Mouse (Mus musculus) gonadal fat pad, adult 2 months (tissue): Measurements from ENCODE around the gene Fam92b. TPM values are rescaled to one million over a fixed set of nuclear protein-coding genes. Genes with fewer than 3 reads are reported as not detected.

Source experiments
- DNase-seq: peaks from one replicate; pipeline ENCODE4 v3.0.0-alpha.2; 2012; ENCODE audit warnings: low read depth
- polyA plus RNA-seq: library from polyadenylated mRNA; depleted of rRNA; stranded (reverse); fragments of >200 nt; gene quantifications from 2 replicates; pipeline ENCODE4 v1.2.3, GENCODE M21; 2012

The Fam92b gene
- polyA plus RNA-seq, 1 experiment, result 0.88 TPM

DNA sequence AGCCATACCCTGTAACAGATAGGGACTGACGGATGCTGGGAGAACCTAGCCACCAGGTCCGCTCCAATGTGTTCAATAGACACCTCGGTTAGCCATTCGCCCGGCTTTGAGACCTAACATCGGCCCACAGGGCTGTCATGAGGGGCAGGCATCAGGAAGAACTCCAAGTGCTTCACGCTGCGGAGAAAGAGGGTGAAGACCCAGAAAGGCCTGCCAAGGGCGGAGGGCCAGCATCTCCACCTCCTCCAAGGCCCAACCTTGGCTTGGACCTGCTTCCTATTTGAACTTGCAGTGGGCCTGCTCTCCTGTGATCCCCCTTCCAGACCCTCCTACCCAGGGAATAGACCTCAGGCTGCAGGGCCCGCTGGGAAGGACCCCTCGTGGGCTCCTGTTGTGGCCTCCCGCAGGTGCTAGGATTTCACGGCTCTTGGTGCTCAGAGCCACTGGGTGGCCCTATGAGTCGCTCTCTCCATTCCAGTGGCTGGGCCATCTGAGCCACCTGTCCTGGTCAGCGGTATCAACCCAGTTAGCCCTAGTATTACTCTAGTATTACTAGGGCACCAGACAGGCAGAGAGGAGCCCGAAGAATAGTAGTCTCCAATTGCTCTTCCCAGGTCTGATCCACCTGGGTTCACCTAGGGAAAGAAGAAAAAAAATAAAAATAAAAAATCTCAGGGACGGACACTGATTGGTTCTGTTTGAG is 13.0 kb upstream of the Fam92b start:
- no peak for DNase-seq

DNA sequence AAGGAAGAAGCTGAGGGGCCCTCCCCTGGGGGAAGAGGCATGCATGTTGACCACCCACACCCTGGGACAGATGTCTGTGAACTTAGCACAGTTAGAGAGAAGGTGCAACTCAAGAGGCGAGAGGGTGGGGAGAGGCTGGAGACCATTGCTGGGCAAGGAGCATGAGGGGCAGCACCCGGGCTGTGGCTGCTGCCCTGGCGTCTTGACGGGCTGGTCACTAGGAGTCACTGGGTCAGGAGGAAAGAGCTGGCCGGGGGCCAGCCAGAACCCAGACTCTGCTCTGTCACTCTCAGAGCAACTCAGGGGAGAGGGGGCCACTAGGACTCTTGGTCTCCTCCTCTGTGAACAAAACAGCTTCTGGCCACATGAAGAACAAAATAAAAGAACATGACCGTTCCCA is 12.2 kb upstream of the Fam92b start:
- no peak for DNase-seq

DNA sequence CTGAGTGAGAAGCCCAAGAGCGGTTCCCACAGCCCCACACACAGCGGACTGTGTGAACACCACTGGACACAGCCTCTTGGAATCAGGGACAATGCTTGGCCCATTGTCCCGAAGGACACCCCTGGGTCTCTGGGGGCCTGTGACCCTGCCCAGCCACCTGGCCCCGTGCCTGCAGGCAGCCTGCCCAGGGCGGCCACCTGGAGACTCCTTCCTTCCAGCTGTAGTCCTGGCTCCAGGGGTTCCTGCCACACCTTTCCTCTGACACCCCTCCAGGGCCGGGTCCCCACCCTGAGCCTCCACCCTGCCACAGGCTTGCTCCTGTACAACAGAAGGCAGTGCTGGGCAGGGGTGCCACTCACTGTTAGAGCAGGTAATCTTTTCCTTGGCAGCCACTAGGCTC is 11.2 kb upstream of the Fam92b start:
- DNase-seq, result no peak

DNA sequence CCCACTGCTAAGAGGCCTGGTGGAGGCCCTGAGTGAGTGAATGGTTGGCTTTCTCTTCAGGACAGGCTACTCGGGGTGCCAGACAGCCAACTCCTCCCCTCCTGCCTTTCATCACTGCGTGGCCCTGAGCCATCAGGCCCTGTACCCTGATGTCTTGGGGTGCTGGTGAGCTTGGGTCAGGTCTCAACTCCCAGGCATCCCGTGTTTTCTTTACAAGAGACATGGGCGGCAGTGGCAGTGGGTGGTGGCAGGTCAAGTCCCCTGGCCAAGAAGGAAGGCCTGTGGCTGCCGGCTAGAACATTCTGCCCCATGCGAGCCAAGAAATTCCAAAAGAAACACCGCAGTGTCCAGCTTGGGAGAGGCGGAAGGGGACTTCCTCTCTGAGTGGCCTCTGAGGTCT is 9.2 kb upstream of the Fam92b start:
- DNase-seq, result peak; percentile 45

DNA sequence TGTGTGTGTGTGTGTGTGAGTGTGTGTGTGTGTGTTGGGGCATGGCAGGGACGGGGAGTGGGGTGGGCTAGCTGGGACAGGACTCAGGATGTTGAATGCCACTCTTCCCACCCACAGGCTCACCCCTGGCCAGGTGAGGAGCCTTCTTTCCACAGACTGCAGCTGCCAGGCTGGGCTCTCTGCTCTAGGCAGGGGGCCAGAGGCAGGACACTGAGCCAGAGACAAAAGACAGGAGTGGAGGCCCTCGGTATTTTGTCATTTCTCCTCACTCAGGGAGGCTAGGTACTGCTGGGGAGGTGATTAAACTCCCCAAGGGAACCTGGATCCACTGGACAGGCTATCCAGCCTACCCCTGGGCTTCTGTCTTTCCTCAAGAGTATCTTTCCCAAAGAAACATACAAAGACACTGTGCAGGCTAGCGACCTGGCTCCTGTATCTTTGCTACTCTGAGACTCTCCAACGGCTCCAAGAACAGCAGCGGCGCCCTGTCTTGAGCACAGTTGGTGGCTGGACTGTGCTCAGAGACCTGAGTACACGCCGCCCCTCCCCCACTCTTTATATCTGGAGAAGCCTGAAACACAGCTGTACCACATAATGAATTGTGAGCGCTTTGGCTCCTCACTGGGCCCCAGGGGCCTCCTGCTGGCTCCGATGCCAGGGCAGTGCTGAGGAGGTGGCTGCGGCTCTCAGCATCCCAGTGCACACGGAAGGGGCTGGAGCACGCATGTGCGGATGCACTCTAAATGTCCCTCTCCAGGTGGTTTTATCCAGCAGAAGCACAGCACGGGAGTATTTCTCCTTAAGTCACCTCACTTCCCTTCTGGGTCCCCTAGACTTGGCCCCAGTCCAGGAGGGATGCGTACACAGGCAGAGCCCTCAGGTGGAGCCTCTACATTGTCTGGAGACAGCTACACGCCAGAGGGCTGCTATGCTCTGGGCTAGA is 7.9 kb upstream of the Fam92b start:
- DNase-seq, result no peak

DNA sequence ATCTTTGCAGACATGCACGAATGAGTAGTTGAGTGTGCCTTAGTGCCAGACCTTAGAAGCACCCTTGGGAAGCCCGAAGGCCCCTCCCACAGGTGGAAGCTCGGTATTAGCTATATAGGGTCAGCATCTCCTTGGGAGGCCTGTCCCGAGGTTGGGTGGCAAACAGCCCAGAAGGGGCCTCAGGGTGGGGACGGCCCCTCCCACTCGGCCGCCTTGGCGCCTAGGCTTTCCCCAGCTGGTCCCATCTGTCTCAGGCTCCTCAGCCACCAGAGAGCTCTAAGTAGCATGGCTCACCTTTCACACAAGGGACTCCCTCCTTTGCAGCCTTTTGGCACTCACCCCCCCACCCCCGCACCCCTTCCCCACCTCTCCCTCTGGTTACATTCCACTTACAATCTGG is 7.1 kb upstream of the Fam92b start:
- DNase-seq, result no peak

DNA sequence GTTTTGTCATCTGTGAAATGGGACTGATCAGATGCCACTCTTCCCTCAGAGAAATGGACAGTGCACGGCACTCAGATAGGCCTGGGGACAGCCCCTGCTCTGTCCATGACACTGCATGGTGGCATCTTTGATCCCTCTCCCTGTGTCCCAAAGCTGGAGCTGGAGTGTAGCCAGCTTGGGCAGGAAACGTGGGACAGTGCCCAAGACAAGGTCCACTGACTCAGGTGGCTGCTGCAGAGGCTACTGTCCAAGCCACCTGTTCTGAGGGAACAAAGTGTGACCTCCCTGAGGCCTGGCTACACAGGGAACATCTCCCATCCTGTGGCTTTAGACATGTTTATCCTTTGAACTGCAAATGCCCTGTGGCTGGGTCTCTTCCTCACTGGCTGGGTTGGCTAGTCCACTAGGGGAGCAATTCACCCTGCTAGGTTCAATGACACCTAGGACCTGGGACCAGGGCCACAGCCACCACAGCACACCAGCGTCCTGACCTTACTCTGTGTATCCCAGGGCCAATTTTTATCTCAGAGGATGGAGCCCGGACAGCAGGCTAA is 4.7 kb upstream of the Fam92b start:
- DNase-seq, result no peak

DNA sequence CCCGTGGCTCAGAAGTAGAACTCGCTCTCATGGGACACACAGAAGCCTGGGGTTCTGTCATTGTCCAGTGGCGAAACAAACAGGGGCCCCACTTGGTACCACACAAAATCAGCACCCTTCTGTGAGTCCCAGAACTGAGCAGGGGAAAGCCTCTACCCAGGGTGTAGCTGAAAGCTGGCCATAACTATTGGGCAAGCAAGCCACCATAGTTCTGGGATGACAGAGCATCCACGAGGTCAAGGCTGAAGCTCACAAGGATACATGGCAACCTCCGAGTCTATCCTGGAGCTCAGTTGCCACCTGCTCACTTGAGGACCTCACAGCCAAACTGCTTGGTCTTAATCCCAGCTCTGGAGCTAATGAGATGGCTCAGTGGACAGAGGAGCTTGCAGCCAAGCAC is 4.0 kb upstream of the Fam92b start:
- DNase-seq, result no peak

DNA sequence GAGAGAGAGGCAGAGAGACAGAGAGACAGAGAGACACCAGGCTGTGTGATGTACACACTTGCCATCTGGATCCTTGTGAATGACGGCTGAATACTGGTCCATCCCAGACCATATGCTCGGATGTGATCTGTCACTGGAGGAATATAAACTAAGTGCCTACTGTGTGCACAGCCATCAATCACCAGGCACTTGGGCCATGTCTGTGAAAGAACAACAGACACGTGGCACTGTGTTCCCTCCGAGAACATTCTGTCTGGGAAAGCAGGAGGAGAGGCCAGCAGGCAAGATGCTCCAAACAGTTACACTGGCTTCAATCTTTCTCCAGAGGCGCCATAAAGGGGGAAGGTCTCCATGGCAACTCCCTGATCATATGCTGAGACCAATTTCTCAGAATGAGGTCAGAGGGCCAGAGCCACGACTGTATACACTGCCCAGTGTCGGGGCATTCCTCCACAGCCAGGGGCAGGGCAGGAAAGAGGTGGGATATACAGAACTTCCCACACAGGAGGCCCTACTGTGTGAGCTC is 3.2 kb upstream of the Fam92b start:
- DNase-seq, result no peak

DNA sequence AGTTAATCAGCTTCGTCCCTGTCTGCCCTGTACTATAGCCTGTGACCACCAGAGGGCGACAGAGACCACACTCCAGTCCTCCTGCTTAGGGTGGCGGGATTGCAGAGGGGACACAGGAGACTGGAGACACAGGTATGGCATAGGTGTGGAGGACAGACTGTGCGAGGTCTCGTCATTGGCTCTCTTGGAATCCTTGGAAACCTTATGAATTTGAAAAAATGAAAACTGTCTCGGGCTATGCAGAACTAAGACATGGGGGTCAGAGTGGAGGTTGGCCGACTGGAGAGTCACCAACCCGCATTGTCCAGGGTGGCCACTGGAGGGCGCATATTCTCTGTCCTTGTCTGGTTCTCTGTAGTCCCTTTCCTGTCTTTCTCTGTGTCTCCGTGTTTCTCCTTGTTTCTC is 1.8 kb upstream of the Fam92b start:
- no peak for DNase-seq

DNA sequence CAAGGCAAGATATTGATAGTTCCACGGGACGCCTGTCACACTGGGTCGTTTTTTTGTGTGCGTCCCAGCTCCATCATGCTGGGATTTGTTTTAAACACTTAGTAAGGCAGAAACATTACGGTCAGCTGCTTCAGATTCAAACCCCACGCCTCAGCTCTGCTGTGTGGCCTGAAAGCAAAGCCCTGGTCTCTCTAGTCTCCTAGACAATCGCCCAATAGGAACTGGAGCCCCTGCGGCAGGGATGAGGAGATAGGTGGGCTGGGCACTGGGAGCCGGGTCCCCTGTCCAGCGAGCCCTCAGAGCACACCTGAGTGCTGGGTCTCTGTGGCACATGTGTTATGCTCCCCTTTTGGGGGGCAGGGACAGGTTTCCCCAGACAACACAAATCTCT is 853 bp upstream of the Fam92b start:
- no peak for DNase-seq

DNA sequence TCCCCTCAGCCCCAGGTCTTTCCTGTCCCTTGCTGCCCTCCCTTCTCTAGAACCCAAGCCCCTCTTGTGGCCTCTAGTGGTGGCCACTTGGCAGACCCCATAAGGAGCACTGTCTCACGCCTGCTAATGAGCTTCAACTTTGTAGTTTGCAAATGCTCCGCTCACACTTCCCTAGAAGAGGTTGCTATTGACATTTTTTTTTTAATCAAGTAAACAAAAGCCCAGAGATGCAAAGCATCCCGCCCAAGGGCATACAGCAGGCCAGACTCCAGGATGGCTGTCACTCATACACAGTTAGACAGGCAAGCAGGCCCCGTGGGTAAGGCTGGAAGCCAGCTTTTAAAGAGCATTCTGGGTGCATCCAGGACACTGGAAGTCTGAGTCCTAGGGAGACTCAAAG is 661 bp downstream of the Fam92b start:
- no peak for DNase-seq

DNA sequence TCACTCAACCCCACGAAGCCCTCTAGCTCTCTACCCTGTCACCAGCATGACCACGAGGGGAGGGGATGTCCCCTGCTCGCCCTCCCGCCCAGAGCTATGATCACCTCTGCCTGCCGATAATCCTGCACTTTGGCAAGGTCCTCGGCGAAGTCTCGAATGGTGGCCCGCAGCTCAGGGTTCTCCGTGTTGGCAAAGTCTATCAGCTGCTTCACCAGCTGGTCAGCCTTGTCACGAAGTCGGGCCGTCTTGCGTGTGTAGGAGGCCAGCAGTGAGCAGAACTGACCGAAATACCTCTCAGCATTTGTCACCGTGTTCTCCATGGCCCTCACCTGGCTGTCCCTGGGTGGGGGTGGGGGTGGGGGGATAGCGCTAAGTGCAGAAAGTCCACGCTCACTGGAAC is 2.7 kb downstream of the Fam92b start:
- DNase-seq, result no peak

DNA sequence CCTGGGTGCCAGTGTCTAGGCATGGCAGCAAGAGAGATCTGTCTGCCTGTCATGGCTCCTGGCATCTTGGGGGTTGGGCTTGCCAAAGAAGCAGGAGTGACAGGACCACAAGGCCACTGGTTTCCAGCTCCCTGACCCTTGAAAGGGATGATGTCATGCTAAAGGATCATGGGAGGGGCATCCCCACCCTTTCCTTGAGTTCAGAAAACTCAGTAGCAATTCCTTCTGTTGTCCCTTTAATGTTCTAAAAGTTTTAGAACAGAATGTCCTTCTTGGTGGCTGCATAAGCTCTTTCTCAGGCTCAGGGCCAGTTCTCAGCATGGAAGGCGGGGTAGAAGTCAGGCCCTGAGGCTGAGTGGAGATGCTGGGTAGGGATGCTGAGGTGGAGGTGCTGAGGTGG is 4.1 kb downstream of the Fam92b start:
- no peak for DNase-seq

DNA sequence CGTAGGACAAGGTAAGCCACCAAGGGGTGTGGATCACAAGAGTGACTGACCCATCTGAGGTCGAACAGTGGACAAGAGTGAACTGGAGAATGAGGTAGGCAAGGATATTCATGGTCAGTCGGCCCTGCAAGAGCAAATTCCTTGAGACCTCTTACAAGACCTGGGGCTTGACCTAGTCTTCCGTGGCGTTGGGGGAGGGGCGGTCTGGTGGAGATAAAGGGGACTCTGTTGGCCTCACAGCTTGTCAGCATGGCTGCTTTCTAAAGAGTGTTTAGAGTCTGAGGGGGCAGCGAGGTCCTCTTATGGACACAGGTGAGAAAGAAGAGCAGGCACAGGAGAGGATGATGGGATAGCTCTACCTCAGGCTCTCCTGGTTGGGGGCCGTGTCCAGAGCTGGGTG is 8.1 kb downstream of the Fam92b start:
- no peak for DNase-seq

DNA sequence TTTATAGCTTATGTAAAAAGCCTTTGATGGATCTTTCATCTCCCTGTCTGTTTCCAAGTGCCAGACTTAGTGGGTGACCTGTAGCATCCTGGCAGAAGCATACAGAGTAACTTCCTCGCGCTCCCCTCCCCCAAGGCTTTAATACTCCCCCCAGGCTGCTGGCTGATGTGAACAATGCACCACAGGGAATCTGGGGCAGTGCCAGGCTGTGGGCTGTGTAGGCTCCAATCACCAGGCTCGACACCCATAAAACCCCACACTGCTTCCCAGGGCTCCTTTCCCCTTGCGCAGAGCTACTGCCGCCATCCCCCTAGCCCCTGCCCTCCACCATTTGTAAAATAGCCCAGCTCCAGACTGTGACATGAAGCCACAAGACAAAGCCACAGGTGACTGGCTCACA is 9.4 kb downstream of the Fam92b start:
- DNase-seq, result no peak

DNA sequence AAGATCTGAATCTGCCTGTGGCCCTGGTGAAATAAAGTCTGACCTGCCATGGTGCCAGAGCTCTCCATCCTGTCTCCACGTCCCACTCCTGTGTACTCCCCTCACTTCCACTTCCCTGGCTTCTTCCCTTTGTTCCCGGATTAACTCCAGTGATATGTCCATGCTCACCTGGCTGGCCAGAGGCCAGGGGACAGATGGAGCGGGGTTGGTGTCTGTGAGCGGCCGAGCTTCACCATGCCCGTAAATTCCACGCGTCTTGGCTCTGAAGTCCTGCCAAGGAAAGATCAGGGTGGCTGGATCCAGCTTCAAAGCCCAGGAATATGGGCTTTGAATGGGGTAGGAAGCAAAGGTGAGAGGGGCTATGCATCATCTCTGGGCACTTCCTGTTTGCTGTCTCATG is 10.1 kb downstream of the Fam92b start:
- no peak for DNase-seq

DNA sequence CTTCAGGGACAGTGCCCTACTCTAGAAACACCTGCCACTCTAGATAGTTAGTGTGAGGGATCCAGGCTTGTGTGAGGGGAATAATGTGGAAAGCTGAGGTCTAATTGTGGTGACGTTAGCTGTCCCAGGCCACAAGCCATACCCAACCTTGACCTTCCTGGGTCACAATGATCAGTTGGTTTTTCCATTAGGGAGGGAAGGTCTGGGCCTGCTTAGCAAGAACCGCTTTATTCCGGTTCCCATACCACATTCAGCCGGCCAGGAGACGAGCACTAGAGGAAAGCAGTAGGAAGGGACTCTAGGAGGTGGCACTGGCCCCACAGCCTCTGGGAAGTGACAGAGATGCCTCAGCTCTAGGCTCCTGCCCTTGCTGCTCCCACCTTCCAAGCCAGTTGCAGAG is 13.2 kb downstream of the Fam92b start:
- DNase-seq, result no peak

DNA sequence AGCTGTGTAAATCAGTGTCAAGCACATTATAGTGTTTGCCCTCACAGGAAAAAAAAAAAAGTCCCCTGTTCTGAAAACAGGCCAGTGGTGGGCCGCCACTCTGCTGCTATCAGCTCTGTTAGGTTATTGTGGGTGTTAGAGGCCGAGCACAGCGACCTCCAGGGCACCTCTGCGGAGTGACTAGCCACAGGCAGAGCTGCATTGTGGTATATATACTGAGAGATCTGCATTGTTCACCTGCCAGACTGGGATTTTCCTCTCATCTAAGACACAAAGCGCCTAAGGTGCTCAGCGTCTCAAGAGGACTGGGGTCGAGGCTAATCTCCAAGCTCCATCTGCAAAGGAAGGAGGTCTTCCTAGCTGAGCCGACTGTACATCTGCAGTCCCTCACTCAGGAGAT is 13.9 kb downstream of the Fam92b start:
- DNase-seq, result no peak

DNA sequence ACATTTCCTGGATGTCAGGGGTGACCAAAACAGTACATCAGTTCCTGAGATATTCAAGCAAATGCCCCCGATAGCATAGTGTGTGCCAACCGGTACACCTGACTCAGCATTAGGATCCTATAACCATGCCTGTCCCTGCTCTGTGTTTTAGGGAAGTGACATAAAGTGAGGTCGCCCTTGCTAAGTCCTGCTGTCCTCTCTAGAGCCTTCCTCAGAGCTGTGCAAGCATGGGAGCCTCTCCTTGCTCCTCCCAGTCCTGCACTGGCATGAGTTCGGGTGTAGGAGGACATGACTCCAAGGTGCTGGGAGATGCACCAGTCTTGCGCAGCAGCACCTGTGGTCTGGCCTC is 14.9 kb downstream of the Fam92b start:
- DNase-seq, result no peak

DNA sequence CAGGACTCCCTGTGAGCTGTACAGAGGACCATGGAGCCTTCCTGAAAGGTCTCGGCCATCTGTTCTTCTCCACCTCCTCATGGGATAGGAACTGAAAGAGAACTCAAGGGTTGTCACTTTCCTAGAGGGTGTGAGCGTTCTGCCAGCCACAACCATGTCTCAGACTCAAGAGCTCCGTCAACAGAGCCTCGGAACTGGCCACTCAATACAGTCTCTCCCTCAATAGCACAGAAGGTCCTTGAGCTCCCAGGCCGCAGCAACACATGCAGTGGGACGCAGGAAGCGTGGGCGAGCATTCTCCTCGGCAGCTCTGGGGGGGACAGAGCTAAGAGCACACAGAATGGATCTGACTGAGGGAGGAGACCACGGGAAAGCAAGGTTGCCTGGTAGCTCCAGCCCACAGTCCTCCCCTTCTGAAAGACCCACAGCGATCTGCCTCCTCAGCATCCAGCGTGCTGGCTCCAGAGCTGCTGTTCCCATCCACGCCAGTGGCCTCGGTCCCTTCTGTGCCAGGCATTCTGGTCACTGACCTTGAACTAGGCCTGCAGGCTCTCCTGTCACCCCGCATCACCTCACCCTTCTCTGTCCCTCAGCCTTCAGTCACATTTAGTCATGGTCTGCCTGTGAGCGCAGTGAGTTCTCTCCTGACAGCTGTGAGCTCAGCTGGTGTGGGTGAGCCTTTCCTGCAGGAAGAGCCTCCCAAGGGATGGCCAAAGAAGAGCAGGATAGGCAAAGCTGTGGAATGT is 15.4 kb downstream of the Fam92b start:
- no peak for DNase-seq

DNA sequence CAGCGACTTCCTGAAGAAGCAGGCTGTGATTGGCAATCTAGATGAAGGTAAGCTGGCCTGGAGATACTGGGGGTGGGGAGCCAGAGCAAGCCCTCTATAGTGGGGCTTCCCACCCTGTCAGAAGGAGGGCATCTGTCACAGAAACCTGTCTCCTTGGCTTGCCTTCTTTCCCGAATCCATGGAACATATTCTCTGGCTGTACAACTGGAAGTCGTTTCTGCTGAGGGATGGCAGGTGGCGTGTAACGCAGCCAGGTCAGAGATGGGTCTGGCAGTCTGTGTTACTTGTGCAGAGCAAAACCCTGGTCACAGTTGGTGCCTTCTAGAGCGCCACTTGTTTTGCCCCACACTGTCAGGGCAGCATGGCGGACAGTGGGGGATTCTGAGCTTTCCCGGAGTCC is 16.9 kb downstream of the Fam92b start:
- DNase-seq, result no peak
